Mouse (Mus musculus): Measurements from ENCODE around the gene Tmem104.

- TF ChIP-seq TAL1 (IDR thresholded peaks at IDR 0.05; ENCODE audit: low read length) (no peak), GATA1 (IDR thresholded peaks at IDR 0.05; ENCODE audit: low read length) (no peak)
Measured at GRCm38 (mm10) chr11:115270148-115270861, 83.0 kb downstream of the Tmem104 start.

Data from erythroblast, embryonic 14.5 days (primary cell).